Mouse (Mus musculus): Measurements from ENCODE around the gene Jmjd6.

DNA sequence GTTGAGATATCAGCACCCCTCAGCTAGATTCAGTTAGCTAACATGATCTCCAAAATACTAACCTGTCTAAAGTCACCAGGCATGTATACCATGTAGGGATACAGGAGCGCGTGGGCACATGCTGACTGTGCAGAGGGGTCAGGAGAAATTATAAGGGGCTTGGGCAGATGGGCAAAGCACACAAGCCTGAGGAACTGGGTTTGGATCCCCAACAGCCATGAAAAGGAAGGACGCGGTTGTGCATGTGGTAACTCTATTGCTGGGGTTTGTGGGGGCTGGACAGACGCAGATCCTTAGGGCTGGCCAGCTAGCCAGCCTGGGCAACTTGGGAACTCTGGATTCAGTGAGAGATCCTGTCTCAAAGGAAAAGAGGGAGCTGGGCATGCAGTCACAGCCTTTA, 25.7 kb downstream of the Jmjd6 start:
- TF ChIP-seq CTCF (IDR thresholded peaks at IDR 0.05) = no peak
- TF ChIP-seq EP300 (IDR thresholded peaks at IDR 0.05) = no peak
